Mouse (Mus musculus) granulocyte monocyte progenitor cell, adult 5-6 weeks (primary cell): Measurements from ENCODE around the gene Pdgfc. TPM values are rescaled to one million over a fixed set of nuclear protein-coding genes. Genes with fewer than 3 reads are reported as not detected.

Experiments used
- ATAC-seq: replicated peaks from 2 replicates; pipeline ENCODE4 v1.8.0; 2016; ENCODE audit warnings: mild to moderate bottlenecking, moderate TSS enrichment, inconsistent platforms; ENCODE audit not compliant: poor library complexity, severe bottlenecking
- total RNA-seq, 2 experiments: library from RNA; stranded (forward) in 1 of 2; stranded (reverse) in 1 of 2; fragments of 200-712, 200-1000 nt in 1 of 2; fragments of >200 nt in 1 of 2; fragmentation: Nextera tagmentation in 1 of 2; gene quantifications; 2 replicates each; pipeline ENCODE4 v1.2.3; 2014 to 2017

The Pdgfc gene
- total RNA-seq, 2 experiments from 2014 or later = not detected

- no peak for ATAC-seq
These were observed 107.5 kb downstream of the Pdgfc start for GRCm38 (mm10) chr3:81143730-81144129.

GRCm38 (mm10) chr3:81149109-81149521, 112.9 kb downstream of the Pdgfc start:
- peak; percentile 67 for ATAC-seq

GRCm38 (mm10) chr3:81150228-81150627, 114.0 kb downstream of the Pdgfc start:
- ATAC-seq = no peak

- no peak for ATAC-seq
These were observed 118.2 kb downstream of the Pdgfc start for GRCm38 (mm10) chr3:81154420-81154819.

GRCm38 (mm10) chr3:81160457-81161165, 124.4 kb downstream of the Pdgfc start:
- ATAC-seq = no peak

GRCm38 (mm10) chr3:81162129-81162528, 125.9 kb downstream of the Pdgfc start:
- no peak for ATAC-seq

GRCm38 (mm10) chr3:81164091-81164490, 127.9 kb downstream of the Pdgfc start:
- ATAC-seq = no peak

GRCm38 (mm10) chr3:81170073-81170809, 134.0 kb downstream of the Pdgfc start:
- no peak for ATAC-seq

GRCm38 (mm10) chr3:81174832-81175231, 138.6 kb downstream of the Pdgfc start:
- no peak for ATAC-seq

GRCm38 (mm10) chr3:81181319-81182013, 145.2 kb downstream of the Pdgfc start:
- no peak for ATAC-seq

- ATAC-seq = no peak
These were observed 160.7 kb downstream of the Pdgfc start for GRCm38 (mm10) chr3:81196937-81197336.

- ATAC-seq = no peak
These were observed 161.4 kb downstream of the Pdgfc start for GRCm38 (mm10) chr3:81197644-81198043.

GRCm38 (mm10) chr3:81200647-81201046, 164.4 kb downstream of the Pdgfc start:
- no peak for ATAC-seq

- no peak for ATAC-seq
These were observed 169.0 kb downstream of the Pdgfc start for GRCm38 (mm10) chr3:81205201-81205600.

GRCm38 (mm10) chr3:81208246-81208645, 172.0 kb downstream of the Pdgfc start:
- no peak for ATAC-seq

- no peak for ATAC-seq
These were observed 174.9 kb downstream of the Pdgfc start for GRCm38 (mm10) chr3:81211147-81211546.

GRCm38 (mm10) chr3:81211666-81212065, 175.4 kb downstream of the Pdgfc start:
- no peak for ATAC-seq

- no peak for ATAC-seq
These were observed 179.4 kb downstream of the Pdgfc start for GRCm38 (mm10) chr3:81215547-81216118.

GRCm38 (mm10) chr3:81221682-81222081, 185.5 kb downstream of the Pdgfc start:
- ATAC-seq = no peak

- no peak for ATAC-seq
These were observed 192.1 kb downstream of the Pdgfc start for GRCm38 (mm10) chr3:81228344-81228743.
